Mouse (Mus musculus): ENCODE data around the gene 1700123K08Rik. TPM values are rescaled to one million over a fixed set of nuclear protein-coding genes. Genes with fewer than 3 reads are reported as not detected.
"Not testable (repeated sequence)": the region's sequence is repeated elsewhere in the genome, so short reads cannot be mapped to it uniquely, and the experiment has no call there.

The 1700123K08Rik gene
- polyA plus RNA-seq (2015; fragmentation: Nextera tagmentation; extraction: Ambion mirVana): not detected in 2 replicates

- not testable (repeated sequence) for H3K36me3 ChIP-seq; H3K4me3 ChIP-seq; ATAC-seq (ENCODE audit: insufficient number of reproducible peaks, low FRiP score, low TSS enrichment, low read depth); H3K4me1 ChIP-seq; H3K9me3 ChIP-seq; H3K27ac ChIP-seq; H3K9ac ChIP-seq; H3K4me2 ChIP-seq; H3K27me3 ChIP-seq
- 74% methylated on average over 2 of the region's 2 CpGs for WGBS
These were observed at the start of gene 1700123K08Rik for GRCm38 (mm10) chr5:138564612-138565011. Gene 1700123K08Rik, minus strand, starts transcription at chr5:138564712.

GRCm38 (mm10) chr5:138587396-138587795, 22.9 kb upstream of the 1700123K08Rik start:
- Histone ChIP-seq H3K27me3 (no peaks in the 10 kb centered on the region), H3K36me3 (no peaks in the 10 kb centered on the region), H3K27ac (no peak overlapping the region), H3K4me3 (no peak overlapping the region), H3K4me2 (no peak overlapping the region), H3K9ac (no peak overlapping the region), H3K4me1 (no peaks in the 10 kb centered on the region), H3K9me3 (no peaks in the 10 kb centered on the region)
- WGBS: 85% methylated on average over 6 of the region's 6 CpGs
- ATAC-seq (ENCODE audit: insufficient number of reproducible peaks, low FRiP score, low TSS enrichment, low read depth): no peak

- no peaks in the 10 kb centered on the region for H3K36me3 ChIP-seq
- H3K9ac ChIP-seq: no peak overlapping the region
- H3K27ac ChIP-seq: no peak overlapping the region
- H3K27me3 ChIP-seq: no peaks in the 10 kb centered on the region
- H3K9me3 ChIP-seq: no peaks in the 10 kb centered on the region
- no peak for ATAC-seq (ENCODE audit: insufficient number of reproducible peaks, low FRiP score, low TSS enrichment, low read depth)
- H3K4me1 ChIP-seq: no peaks in the 10 kb centered on the region
- WGBS: 46% methylated on average over 4 of the region's 4 CpGs
- no peak overlapping the region for H3K4me2 ChIP-seq
- H3K4me3 ChIP-seq: no peak overlapping the region
These were observed 7.1 kb upstream of the 1700123K08Rik start for GRCm38 (mm10) chr5:138571623-138572022.

GRCm38 (mm10) chr5:138552718-138553117, 11.8 kb downstream of the 1700123K08Rik start:
- Histone ChIP-seq H3K4me3 (no peak overlapping the region), H3K9me3 (no peaks in the 10 kb centered on the region), H3K27ac (no peak overlapping the region), H3K36me3 (no peaks in the 10 kb centered on the region), H3K4me1 (no peaks in the 10 kb centered on the region), H3K9ac (no peak overlapping the region), H3K27me3 (no peaks in the 10 kb centered on the region), H3K4me2 (no peak overlapping the region)
- 56% methylated on average over 1 of the region's 1 CpGs for WGBS
- ATAC-seq (ENCODE audit: insufficient number of reproducible peaks, low FRiP score, low TSS enrichment, low read depth): no peak

GRCm38 (mm10) chr5:138532491-138532890, 32.0 kb downstream of the 1700123K08Rik start:
- no peak overlapping the region for H3K4me3 ChIP-seq
- H3K9ac ChIP-seq: no peak overlapping the region
- H3K4me1 ChIP-seq: no peaks in the 10 kb centered on the region
- H3K27ac ChIP-seq: no peak overlapping the region
- H3K36me3 ChIP-seq: no peaks in the 10 kb centered on the region
- H3K9me3 ChIP-seq: no peaks in the 10 kb centered on the region
- no peaks in the 10 kb centered on the region for H3K27me3 ChIP-seq
- H3K4me2 ChIP-seq: no peak overlapping the region
- 76% methylated on average over 1 of the region's 1 CpGs for WGBS
- no peak for ATAC-seq (ENCODE audit: insufficient number of reproducible peaks, low FRiP score, low TSS enrichment, low read depth)

Small RNA genes within 50 kb of the gene (microRNA-seq; reads per million reads assigned to microRNA genes)
- not detected for gene Gm24082

Other genes starting within 250 kb of the 1700123K08Rik start
- 0.21 and 0.36 TPM in 2 replicates for gene Pvrig, start 222.8 kb downstream of the 1700123K08Rik start, polyA plus RNA-seq (2015; fragmentation: Nextera tagmentation; extraction: Ambion mirVana)
- 30.9 and 33.7 TPM in 2 replicates for gene Zfp157, start 123.2 kb downstream of the 1700123K08Rik start, polyA plus RNA-seq (2015; fragmentation: Nextera tagmentation; extraction: Ambion mirVana)
- gene Zfp68, start 55.0 kb upstream of the 1700123K08Rik start, polyA plus RNA-seq (2015; fragmentation: Nextera tagmentation; extraction: Ambion mirVana): 69.9 and 73.0 TPM in 2 replicates
- 15.4 and 17.0 TPM in 2 replicates for gene A430033K04Rik, start 58.1 kb upstream of the 1700123K08Rik start, polyA plus RNA-seq (2015; fragmentation: Nextera tagmentation; extraction: Ambion mirVana)
- gene Fam20c, start 189.8 kb upstream of the 1700123K08Rik start, polyA plus RNA-seq (2015; fragmentation: Nextera tagmentation; extraction: Ambion mirVana): 6.4 and 7.8 TPM in 2 replicates

All from limb, embryonic 15.5 days (tissue).